8 mouse cellular contexts compared by ENCODE assay signal in genomic region chr7:19344938-19345471, GRCm38 (mm10). TPM values are rescaled to one million over a fixed set of nuclear protein-coding genes. Genes with fewer than 3 reads are reported as not detected.
DNase-seq lines count a peak whose midpoint lies in the region; ATAC-seq and TF ChIP-seq lines count a peak whose summit lies in the region.

No protein-coding gene starts in this region.

- H3K4me1 ChIP-seq in forebrain, embryonic 11.5 days (replicated peaks; ENCODE audit: control insufficient read depth, insufficient read depth, low read length): peaks cover 9% of the 10 kb centered on the region
- peaks cover 19% of the 10 kb centered on the region for H3K4me1 ChIP-seq in heart, postnatal 0 days (ENCODE audit: control insufficient read depth, insufficient read depth)
- peaks cover 21% of the 10 kb centered on the region for H3K4me1 ChIP-seq in liver, embryonic 16.5 days (ENCODE audit: control insufficient read depth, low read depth, low read length)
- H3K4me1 ChIP-seq in neural tube, embryonic 13.5 days (replicated peaks): peaks cover 37% of the 10 kb centered on the region
- H3K4me1 ChIP-seq in testis, adult 2 months (ENCODE audit: control insufficient read depth, insufficient read depth, low read length): peaks cover 32% of the 10 kb centered on the region

- H3K9me3 ChIP-seq in forebrain, embryonic 11.5 days (ENCODE audit: control insufficient read depth, low read length): no peaks in the 10 kb centered on the region
- H3K9me3 ChIP-seq in heart, postnatal 0 days (replicated peaks; ENCODE audit: control insufficient read depth, low read length): no peaks in the 10 kb centered on the region
- H3K9me3 ChIP-seq in liver, embryonic 16.5 days (replicated peaks; ENCODE audit: control insufficient read depth, low read length): no peaks in the 10 kb centered on the region
- H3K9me3 ChIP-seq in neural tube, embryonic 13.5 days: no peaks in the 10 kb centered on the region

- peak; percentile 93 for ATAC-seq in forebrain, embryonic 11.5 days (replicated peaks; ENCODE audit: low FRiP score)
- ATAC-seq in heart, postnatal 0 days (ENCODE audit: insufficient read depth, low read depth): peak; percentile 74
- ATAC-seq in liver, embryonic 16.5 days (ENCODE audit: low read depth): peak; percentile 95
- ATAC-seq in neural tube, embryonic 13.5 days (ENCODE audit: low read depth): peak; percentile 95

- peak; percentile 91 to 94 for DNase-seq in CD8-positive naive resting alpha-beta T cell, adult 2 months (ENCODE audit: low read depth in 2 of 2, low spot score in 2 of 2)
- peak; percentile 90 for DNase-seq in c-Kit-positive CD71-negative TER-119-negative erythroid progenitor cells, embryonic 14.5 days (ENCODE audit: low read depth)
- DNase-seq in forebrain, embryonic 11.5 days (ENCODE audit: low spot score): peak; percentile 97
- DNase-seq in heart, postnatal 0 days (ENCODE audit: low spot score): peak; percentile 89
- peak; percentile 97 to 98 for DNase-seq in kidney, postnatal 4 days

- under 1% methylated on average over 31 of the region's 31 CpGs for WGBS in forebrain, embryonic 11.5 days
- under 1% methylated on average over 31 of the region's 31 CpGs for WGBS in heart, postnatal 0 days
- WGBS in liver, embryonic 16.5 days (ENCODE audit: insufficient replicate concordance): under 1% methylated on average over 31 of the region's 31 CpGs
- under 1% methylated on average over 31 of the region's 31 CpGs for WGBS in neural tube, embryonic 13.5 days

- TF ChIP-seq EP300 in heart, postnatal 0 days (IDR thresholded peaks at IDR 0.05; ENCODE audit: low read depth): 0 out of 2 replicates have a peak, but pooled peaks have one; percentile 22

- TF ChIP-seq POLR2A in testis, adult 2 months (IDR thresholded peaks at IDR 0.05; ENCODE audit: control insufficient read depth, low read depth, low read length): peak; percentile 59

- TF ChIP-seq CTCF in heart, postnatal 0 days (IDR thresholded peaks at IDR 0.05; ENCODE audit: low read depth): no peak
- no peak for TF ChIP-seq CTCF in testis, adult 2 months (IDR thresholded peaks at IDR 0.05; ENCODE audit: control insufficient read depth, insufficient read depth, insufficient replicate concordance, low read depth, low read length)

- peak overlapping the region; percentile 76 for H3K9ac ChIP-seq in forebrain, embryonic 11.5 days (ENCODE audit: low read length)
- peak overlapping the region; percentile 53 for H3K9ac ChIP-seq in heart, postnatal 0 days (replicated peaks; ENCODE audit: low read depth, low read length)
- H3K9ac ChIP-seq in liver, embryonic 16.5 days (ENCODE audit: low read depth, low read length): peak overlapping the region; percentile 64
- H3K9ac ChIP-seq in neural tube, embryonic 13.5 days: peak overlapping the region; percentile 76

- H3K27ac ChIP-seq in forebrain, embryonic 11.5 days (ENCODE audit: low read depth, low read length): peak overlapping the region; percentile 55
- H3K27ac ChIP-seq in heart, postnatal 0 days (ENCODE audit: low read depth): peak overlapping the region; percentile 70
- peak overlapping the region; percentile 56; the same call in 1 of the 2 replicates for H3K27ac ChIP-seq in liver, embryonic 16.5 days (ENCODE audit: low read length)
- H3K27ac ChIP-seq in neural tube, embryonic 13.5 days (replicated peaks): peak overlapping the region; percentile 86
- H3K27ac ChIP-seq in testis, adult 2 months (ENCODE audit: control insufficient read depth, insufficient read depth, low read depth, low read length): peak overlapping the region; percentile 99

- H3K36me3 ChIP-seq in forebrain, embryonic 11.5 days (ENCODE audit: control insufficient read depth, insufficient read depth, low read length): peaks cover 3% of the 10 kb centered on the region; the same call in 1 of the 2 replicates
- H3K36me3 ChIP-seq in heart, postnatal 0 days (replicated peaks; ENCODE audit: control insufficient read depth, insufficient read depth, low read length): peaks cover 17% of the 10 kb centered on the region
- no peaks in the 10 kb centered on the region for H3K36me3 ChIP-seq in liver, embryonic 16.5 days (ENCODE audit: control insufficient read depth, insufficient read depth)
- peaks cover 21% of the 10 kb centered on the region for H3K36me3 ChIP-seq in neural tube, embryonic 13.5 days
- H3K36me3 ChIP-seq in testis, adult 2 months (ENCODE audit: control insufficient read depth, insufficient read depth, low read length): no peaks in the 10 kb centered on the region

- peak overlapping the region; percentile 78 for H3K4me2 ChIP-seq in forebrain, embryonic 11.5 days (ENCODE audit: low read depth, low read length, severe bottlenecking)
- peak overlapping the region; percentile 65 for H3K4me2 ChIP-seq in heart, postnatal 0 days (ENCODE audit: low read depth, low read length)
- peak overlapping the region; percentile 87 for H3K4me2 ChIP-seq in liver, embryonic 16.5 days (ENCODE audit: low read depth, low read length)
- peak overlapping the region; percentile 88 for H3K4me2 ChIP-seq in neural tube, embryonic 13.5 days

- H3K27me3 ChIP-seq in forebrain, embryonic 11.5 days (ENCODE audit: control insufficient read depth, insufficient read depth, low read length): peaks cover 8% of the 10 kb centered on the region; the same call in 1 of the 2 replicates
- H3K27me3 ChIP-seq in heart, postnatal 0 days (ENCODE audit: control insufficient read depth, insufficient read depth, low read length): no peaks in the 10 kb centered on the region
- peaks cover 21% of the 10 kb centered on the region for H3K27me3 ChIP-seq in liver, embryonic 16.5 days (ENCODE audit: control insufficient read depth, insufficient read depth, low read depth, low read length)
- peaks cover 20% of the 10 kb centered on the region for H3K27me3 ChIP-seq in neural tube, embryonic 13.5 days
- H3K27me3 ChIP-seq in testis, adult 2 months (ENCODE audit: control insufficient read depth, insufficient read depth, low read length): no peaks in the 10 kb centered on the region

- H3K4me3 ChIP-seq in forebrain, embryonic 11.5 days (ENCODE audit: low read depth, low read length): peak overlapping the region; percentile 70
- H3K4me3 ChIP-seq in heart, postnatal 0 days (ENCODE audit: low read depth, low read length): peak overlapping the region; percentile 75
- peak overlapping the region; percentile 78 for H3K4me3 ChIP-seq in liver, embryonic 16.5 days (ENCODE audit: low read depth, low read length)
- peak overlapping the region; percentile 57 for H3K4me3 ChIP-seq in neural tube, embryonic 13.5 days
- peak overlapping the region; percentile 100 for H3K4me3 ChIP-seq in testis, adult 2 months (ENCODE audit: control insufficient read depth, low read depth, low read length)

RNA-seq across cellular contexts. Expression of gene Ercc1, which starts 0.4 kb away (rescaled TPM):
- polyA plus RNA-seq in forebrain, embryonic 11.5 days (2014; fragmentation: Nextera tagmentation; extraction: Ambion mirVana): 94.4 and 100 TPM in 2 replicates
- total RNA-seq in heart, postnatal 0 days (2014; rRNA removed; ENCODE audit: low replicate concordance): 26.2 and 40.5 TPM in 2 replicates
- polyA plus RNA-seq in heart, postnatal 0 days (2015; fragmentation: Nextera tagmentation; extraction: Ambion mirVana): 55.2 and 61.0 TPM in 2 replicates
- 11.4 and 14.5 TPM in 2 replicates for polyA plus RNA-seq in liver, embryonic 16.5 days (2015; fragmentation: Nextera tagmentation; extraction: Ambion mirVana)
- 90.7 and 96.1 TPM in 2 replicates for polyA plus RNA-seq in neural tube, embryonic 13.5 days (2015; fragmentation: Nextera tagmentation; extraction: Ambion mirVana)
- 50.1 and 66.6 TPM in 2 replicates for polyA plus RNA-seq in testis, adult 2 months (2012; rRNA removed)

RNA-seq across cellular contexts. Expression of gene Cd3eap, which starts 14.3 kb away (rescaled TPM):
- polyA plus RNA-seq in forebrain, embryonic 11.5 days (2014; fragmentation: Nextera tagmentation; extraction: Ambion mirVana): 23.2 and 24.0 TPM in 2 replicates
- 1.9 and 3.2 TPM in 2 replicates for total RNA-seq in heart, postnatal 0 days (2014; rRNA removed; ENCODE audit: low replicate concordance)
- polyA plus RNA-seq in heart, postnatal 0 days (2015; fragmentation: Nextera tagmentation; extraction: Ambion mirVana): 11.1 and 11.7 TPM in 2 replicates
- polyA plus RNA-seq in liver, embryonic 16.5 days (2015; fragmentation: Nextera tagmentation; extraction: Ambion mirVana): 6.8 TPM in 2 replicates
- polyA plus RNA-seq in neural tube, embryonic 13.5 days (2015; fragmentation: Nextera tagmentation; extraction: Ambion mirVana): 19.8 and 21.1 TPM in 2 replicates
- polyA plus RNA-seq in testis, adult 2 months (2012; rRNA removed): 2.8 and 3.2 TPM in 2 replicates

RNA-seq across cellular contexts. Expression of gene Ppp1r13l, which starts 14.5 kb away (rescaled TPM):
- 5.8 and 6.4 TPM in 2 replicates for polyA plus RNA-seq in forebrain, embryonic 11.5 days (2014; fragmentation: Nextera tagmentation; extraction: Ambion mirVana)
- total RNA-seq in heart, postnatal 0 days (2014; rRNA removed; ENCODE audit: low replicate concordance): 11.8 and 13.5 TPM in 2 replicates
- 12.0 and 14.0 TPM in 2 replicates for polyA plus RNA-seq in heart, postnatal 0 days (2015; fragmentation: Nextera tagmentation; extraction: Ambion mirVana)
- 0.57 and 0.85 TPM in 2 replicates for polyA plus RNA-seq in liver, embryonic 16.5 days (2015; fragmentation: Nextera tagmentation; extraction: Ambion mirVana)
- polyA plus RNA-seq in neural tube, embryonic 13.5 days (2015; fragmentation: Nextera tagmentation; extraction: Ambion mirVana): 1.2 and 3.4 TPM in 2 replicates
- 49.5 and 71.4 TPM in 2 replicates for polyA plus RNA-seq in testis, adult 2 months (2012; rRNA removed)

RNA-seq across cellular contexts. Expression of gene Fosb, which starts 35.2 kb away (rescaled TPM):
- not detected in 2 replicates for polyA plus RNA-seq in forebrain, embryonic 11.5 days (2014; fragmentation: Nextera tagmentation; extraction: Ambion mirVana)
- total RNA-seq in heart, postnatal 0 days (2014; rRNA removed; ENCODE audit: low replicate concordance): 0.39 and 0.80 TPM in 2 replicates
- polyA plus RNA-seq in heart, postnatal 0 days (2015; fragmentation: Nextera tagmentation; extraction: Ambion mirVana): 0.05 and 0.10 TPM in 2 replicates
- not detected in 2 replicates for polyA plus RNA-seq in liver, embryonic 16.5 days (2015; fragmentation: Nextera tagmentation; extraction: Ambion mirVana)
- 0.06 and 0.19 TPM in 2 replicates for polyA plus RNA-seq in neural tube, embryonic 13.5 days (2015; fragmentation: Nextera tagmentation; extraction: Ambion mirVana)
- polyA plus RNA-seq in testis, adult 2 months (2012; rRNA removed): 3.9 and 4.1 TPM in 2 replicates

RNA-seq across cellular contexts. Expression of gene Ercc2, which starts 36.8 kb away (rescaled TPM):
- 18.2 and 25.2 TPM in 2 replicates for polyA plus RNA-seq in forebrain, embryonic 11.5 days (2014; fragmentation: Nextera tagmentation; extraction: Ambion mirVana)
- 20.4 and 30.8 TPM in 2 replicates for total RNA-seq in heart, postnatal 0 days (2014; rRNA removed; ENCODE audit: low replicate concordance)
- polyA plus RNA-seq in heart, postnatal 0 days (2015; fragmentation: Nextera tagmentation; extraction: Ambion mirVana): 4.9 and 6.0 TPM in 2 replicates
- polyA plus RNA-seq in liver, embryonic 16.5 days (2015; fragmentation: Nextera tagmentation; extraction: Ambion mirVana): 5.9 and 6.2 TPM in 2 replicates
- 18.6 and 20.5 TPM in 2 replicates for polyA plus RNA-seq in neural tube, embryonic 13.5 days (2015; fragmentation: Nextera tagmentation; extraction: Ambion mirVana)
- 50.6 and 53.3 TPM in 2 replicates for polyA plus RNA-seq in testis, adult 2 months (2012; rRNA removed)

Comparison
In these comparisons a context has a peak if more than half of its experiments do, and no peak if none do; other contexts are left out.
1. Peak in every context shown above with its lines: DNase-seq, ATAC-seq, H3K4me3 ChIP-seq and H3K27ac ChIP-seq.